Mouse (Mus musculus) thymus, adult 2 months (tissue): Measurements from ENCODE around the gene Zbed5.

Source experiments
- CTCF ChIP-seq: fragments of 200-500 bp; IDR thresholded peaks from 2 replicates; pipeline ENCODE4 v1.5.1; 2012; ENCODE audit warnings: mild to moderate bottlenecking, control low read depth, low read length, moderate library complexity, borderline replicate concordance; ENCODE audit not compliant: control insufficient read depth, poor library complexity, insufficient read depth; ENCODE audit errors: extremely low read depth
- POLR2A ChIP-seq: fragments of 200-500 bp; IDR thresholded peaks from 2 replicates; pipeline ENCODE4 v1.6.1; 2012; ENCODE audit warnings: mild to moderate bottlenecking, low read length, control low read depth, moderate library complexity; ENCODE audit not compliant: control insufficient read depth, poor library complexity, insufficient read depth; ENCODE audit errors: extremely low read depth

DNA sequence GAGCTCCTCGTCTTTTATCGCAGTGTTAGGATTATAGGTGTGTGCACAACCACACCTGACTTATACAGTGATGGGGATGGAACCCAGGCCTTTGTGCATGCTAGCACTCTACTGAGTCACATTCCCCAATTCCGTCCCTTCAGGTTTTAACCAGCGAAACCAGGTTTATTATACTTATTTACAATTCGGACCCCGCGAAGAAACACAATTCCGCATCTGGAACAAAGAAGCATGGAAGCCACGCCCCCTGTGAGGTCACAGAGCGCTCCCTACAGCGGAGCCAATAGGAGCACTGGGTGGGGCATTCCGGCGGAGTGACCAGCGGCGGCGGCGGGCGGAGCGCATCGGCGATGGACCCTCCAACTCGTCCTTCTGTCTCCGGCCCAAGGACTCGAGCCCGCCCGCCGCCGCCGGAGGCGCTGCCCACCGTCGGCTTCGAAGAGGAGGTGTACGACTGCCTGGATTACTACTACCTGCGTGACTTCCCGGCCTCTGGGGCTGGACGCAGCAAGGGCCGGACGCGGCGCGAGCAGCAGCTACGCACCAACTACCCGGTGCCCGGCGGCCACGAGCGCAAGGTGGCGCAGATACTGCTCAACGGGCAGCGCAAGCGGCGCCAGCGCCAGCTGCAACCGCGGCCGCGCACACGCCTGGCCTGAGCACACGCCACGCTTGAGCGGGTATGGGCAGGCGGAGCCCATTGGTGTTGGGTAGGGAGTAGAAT is 12.9 kb downstream of the Zbed5 start, which contains the start of gene Nupr1l:
- 0 out of 2 replicates have a peak, but pooled peaks have one; percentile 34 for TF ChIP-seq CTCF
- TF ChIP-seq POLR2A, result peak; percentile 51; the same call in 1 of the 2 replicates
